8 mouse cellular contexts compared by ENCODE assay signal in the genomic region with DNA sequence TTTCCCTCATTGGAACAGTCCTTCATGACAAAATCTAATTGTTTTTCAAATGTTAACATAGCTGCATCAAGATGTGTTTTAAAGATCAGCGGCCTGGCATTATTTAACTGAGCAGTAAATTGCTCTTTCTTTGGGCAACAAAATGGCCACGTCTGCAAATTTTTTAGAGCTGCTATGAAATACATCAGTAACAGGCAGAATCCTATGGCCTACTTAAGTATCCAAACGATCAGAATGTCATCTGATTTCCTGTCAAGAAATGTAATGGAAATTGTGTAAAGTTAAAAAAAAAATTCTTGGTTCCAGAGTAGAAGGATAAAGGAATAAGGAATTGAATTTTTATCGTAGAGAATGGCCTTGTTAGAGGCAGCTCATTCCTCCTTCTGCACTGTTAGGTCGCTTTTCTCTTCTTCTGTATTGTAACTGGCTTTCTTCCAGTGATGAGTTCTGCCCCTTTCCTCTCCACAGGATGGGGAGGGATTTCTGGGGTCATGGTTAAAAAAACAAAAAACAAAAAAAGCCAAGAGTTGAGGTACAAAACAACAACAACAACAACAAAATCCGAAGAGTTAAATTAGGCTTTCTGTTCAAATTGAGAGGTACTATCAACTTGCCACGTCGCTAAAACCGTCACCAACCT. TPM values are rescaled to one million over a fixed set of nuclear protein-coding genes. Genes with fewer than 3 reads are reported as not detected.
DNase-seq lines count a peak whose midpoint lies in the region; ATAC-seq and TF ChIP-seq lines count a peak whose summit lies in the region.

No protein-coding gene starts in this region.

- no peak for DNase-seq in kidney, adult 11 months
- DNase-seq in hindbrain, embryonic 14.5 days (ENCODE audit: low spot score) = no peak
- DNase-seq in natural killer cell, adult 2 months (ENCODE audit: low spot score in 2 of 2) = no peak
- no peak for DNase-seq in spleen, postnatal 4 days (ENCODE audit: low spot score in 2 of 2)

- peak overlapping the region; percentile 91 for H3K27ac ChIP-seq in kidney, embryonic 16.5 days (ENCODE audit: low read length)
- H3K27ac ChIP-seq in bone marrow macrophage, adult 2 months (ENCODE audit: insufficient read depth, low read depth, low read length) = peak overlapping the region; percentile 94
- H3K27ac ChIP-seq in hindbrain, embryonic 14.5 days = peak overlapping the region; percentile 94

- H3K79me2 ChIP-seq in myocyte (ENCODE audit: control insufficient read depth, insufficient read depth) = peaks cover 31% of the 10 kb centered on the region

- peak overlapping the region; percentile 94 for H3K9ac ChIP-seq in kidney, embryonic 16.5 days (replicated peaks; ENCODE audit: low read length)
- peak overlapping the region; percentile 98; the same call in 1 of the 2 replicates for H3K9ac ChIP-seq in hindbrain, embryonic 14.5 days

- ATAC-seq in kidney, embryonic 16.5 days (ENCODE audit: low FRiP score, low TSS enrichment) = no peak
- ATAC-seq in hindbrain, embryonic 14.5 days (ENCODE audit: low FRiP score) = no peak
- ATAC-seq in monocyte, adult 5-6 weeks (replicated peaks; ENCODE audit: insufficient number of reproducible peaks, low FRiP score, low TSS enrichment, poor library complexity, severe bottlenecking) = no peak

- no peaks in the 10 kb centered on the region for H3K36me3 ChIP-seq in kidney, embryonic 16.5 days (ENCODE audit: insufficient read depth, low read length)
- no peaks in the 10 kb centered on the region for H3K36me3 ChIP-seq in hindbrain, embryonic 14.5 days (replicated peaks; ENCODE audit: control insufficient read depth, insufficient read depth)
- H3K36me3 ChIP-seq in myocyte (ENCODE audit: control insufficient read depth, insufficient read depth) = no peaks in the 10 kb centered on the region

- H3K4me2 ChIP-seq in kidney, embryonic 16.5 days (replicated peaks; ENCODE audit: low read depth, low read length) = peak overlapping the region; percentile 78
- H3K4me2 ChIP-seq in hindbrain, embryonic 14.5 days (replicated peaks) = peak overlapping the region; percentile 64
- peak overlapping the region; percentile 76 for H3K4me2 ChIP-seq in myocyte (ENCODE audit: low read depth)

- peaks cover 16% of the 10 kb centered on the region; the same call in 1 of the 2 replicates for H3K4me1 ChIP-seq in kidney, embryonic 16.5 days (ENCODE audit: insufficient read depth, low read length)
- H3K4me1 ChIP-seq in bone marrow macrophage, adult 2 months (ENCODE audit: control insufficient read depth, insufficient read depth, low read length) = peaks cover 44% of the 10 kb centered on the region
- H3K4me1 ChIP-seq in hindbrain, embryonic 14.5 days (replicated peaks; ENCODE audit: control insufficient read depth, insufficient read depth, low read length) = peaks cover 16% of the 10 kb centered on the region

- H3K27me3 ChIP-seq in kidney, embryonic 16.5 days (ENCODE audit: insufficient read depth, low read length) = no peaks in the 10 kb centered on the region
- no peaks in the 10 kb centered on the region for H3K27me3 ChIP-seq in hindbrain, embryonic 14.5 days (ENCODE audit: control insufficient read depth, insufficient read depth, low read length)
- no peaks in the 10 kb centered on the region for H3K27me3 ChIP-seq in myocyte (ENCODE audit: control insufficient read depth, insufficient read depth, insufficient read length)

- no peaks in the 10 kb centered on the region for H3K9me3 ChIP-seq in kidney, embryonic 16.5 days (ENCODE audit: low read length)
- no peaks in the 10 kb centered on the region for H3K9me3 ChIP-seq in hindbrain, embryonic 14.5 days (ENCODE audit: control insufficient read depth, low read length)

- H3K4me3 ChIP-seq in kidney, embryonic 16.5 days (ENCODE audit: low read length) = peak overlapping the region; percentile 89
- peak overlapping the region; percentile 43 for H3K4me3 ChIP-seq in bone marrow macrophage, adult 2 months (ENCODE audit: insufficient read depth, low read length)
- peak overlapping the region; percentile 100 for H3K4me3 ChIP-seq in hindbrain, embryonic 14.5 days (replicated peaks; ENCODE audit: low read length)
- peak overlapping the region; percentile 59 for H3K4me3 ChIP-seq in myocyte

- no peak overlapping the region for H3ac ChIP-seq in myocyte (ENCODE audit: control insufficient read depth, insufficient read length)

- no peak for TF ChIP-seq CTCF in bone marrow macrophage, adult 2 months (IDR thresholded peaks at IDR 0.05; ENCODE audit: low read depth, low read length)

- no peak for TF ChIP-seq POLR2A in bone marrow macrophage, adult 2 months (IDR thresholded peaks at IDR 0.05; ENCODE audit: borderline replicate concordance, low read depth, low read length)
- TF ChIP-seq POLR2A in myocyte (IDR thresholded peaks at IDR 0.05; ENCODE audit: insufficient read length, low read depth) = no peak

- 26% methylated on average over 9 of the region's 9 CpGs for WGBS in kidney, embryonic 16.5 days
- WGBS in hindbrain, embryonic 14.5 days = 30% methylated on average over 9 of the region's 9 CpGs

TF ChIP-seq in myocyte, 11 proteins besides CTCF, POLR2A, EP300 and RAD21:
- TF ChIP-seq MAX (IDR thresholded peaks at IDR 0.05; ENCODE audit: low read depth) = no peak
- TF ChIP-seq CEBPB (IDR thresholded peaks at IDR 0.05; ENCODE audit: insufficient read depth, poor library complexity, severe bottlenecking) = no peak
- TF ChIP-seq REST (IDR thresholded peaks at IDR 0.05; ENCODE audit: insufficient read depth, insufficient read length) = no peak

RNA-seq across cellular contexts. Expression of gene Osbpl8, which starts 0.8 kb away (rescaled TPM):
- 7.1 and 8.6 TPM in 2 replicates for polyA plus RNA-seq in kidney, embryonic 16.5 days (2015; fragmentation: Nextera tagmentation; extraction: Ambion mirVana)
- polyA plus RNA-seq in bone marrow macrophage, adult 2 months (2012; ENCODE audit: insufficient read depth, insufficient read length, missing spikeins) = 155 and 166 TPM in 2 replicates
- 15.9 and 20.6 TPM in 2 replicates for polyA plus RNA-seq in hindbrain, embryonic 14.5 days (2014; fragmentation: Nextera tagmentation; extraction: Ambion mirVana)
- 5.3 TPM for polyA plus RNA-seq in myocyte (2012; fragmentation: generic; extraction: Trizol)
- total RNA-seq in monocyte, adult 5-6 weeks (2017) = 103 to 127 TPM (median 111 TPM) in 3 replicates

Comparison
In these comparisons a context has a peak if more than half of its experiments do, and no peak if none do; other contexts are left out.
1. H3K4me3 ChIP-seq: peak in every context shown above with its lines; median percentile 100 in hindbrain, embryonic 14.5 days; 89 in kidney, embryonic 16.5 days; 59 in myocyte; 43 in bone marrow macrophage, adult 2 months.